Comparison of ENCODE assay signal across 8 mouse cellular contexts in genomic region chr13:114523116-114523515, GRCm38 (mm10).
DNase-seq lines count a peak whose midpoint lies in the region; ATAC-seq and TF ChIP-seq lines count a peak whose summit lies in the region.

No protein-coding gene starts in this region.

- no peaks in the 10 kb centered on the region for H3K36me3 ChIP-seq in lung, embryonic 14.5 days (ENCODE audit: insufficient read depth)
- H3K36me3 ChIP-seq in hindbrain, embryonic 14.5 days (replicated peaks; ENCODE audit: control insufficient read depth, insufficient read depth) = no peaks in the 10 kb centered on the region
- no peaks in the 10 kb centered on the region for H3K36me3 ChIP-seq in midbrain, embryonic 12.5 days

- H3K27me3 ChIP-seq in lung, embryonic 14.5 days (ENCODE audit: insufficient read depth, low read length) = no peaks in the 10 kb centered on the region
- H3K27me3 ChIP-seq in hindbrain, embryonic 14.5 days (ENCODE audit: control insufficient read depth, insufficient read depth, low read length) = no peaks in the 10 kb centered on the region
- H3K27me3 ChIP-seq in midbrain, embryonic 12.5 days = 0 out of 2 replicates have a peak, but pooled peaks cover 6% of the 10 kb centered on the region

- TF ChIP-seq POLR2A in lung, adult 2 months (IDR thresholded peaks at IDR 0.05; ENCODE audit: borderline replicate concordance, extremely low read depth, low read depth, low read length) = no peak

- peak; percentile 54 for TF ChIP-seq CTCF in lung, embryonic 14.5 days (IDR thresholded peaks at IDR 0.05; ENCODE audit: low read depth)
- TF ChIP-seq CTCF in lung, adult 2 months (IDR thresholded peaks at IDR 0.05; ENCODE audit: insufficient read depth, low read length) = no peak

- no peak overlapping the region for H3K4me2 ChIP-seq in lung, embryonic 14.5 days
- H3K4me2 ChIP-seq in hindbrain, embryonic 14.5 days (replicated peaks) = no peak overlapping the region
- no peak overlapping the region for H3K4me2 ChIP-seq in midbrain, embryonic 12.5 days (replicated peaks)

- H3K27ac ChIP-seq in lung, embryonic 14.5 days (ENCODE audit: low read depth) = no peak overlapping the region
- no peak overlapping the region for H3K27ac ChIP-seq in hindbrain, embryonic 14.5 days
- no peak overlapping the region for H3K27ac ChIP-seq in midbrain, embryonic 12.5 days (replicated peaks)

- no peaks in the 10 kb centered on the region for H3K9me3 ChIP-seq in lung, embryonic 14.5 days (ENCODE audit: low read depth, low read length)
- no peaks in the 10 kb centered on the region for H3K9me3 ChIP-seq in hindbrain, embryonic 14.5 days (ENCODE audit: control insufficient read depth, low read length)
- no peaks in the 10 kb centered on the region for H3K9me3 ChIP-seq in midbrain, embryonic 12.5 days

- ATAC-seq in cerebellum, adult (ENCODE audit: insufficient number of reproducible peaks, low FRiP score, low TSS enrichment) = peak; percentile 49; the same call in 1 of the 2 replicates
- ATAC-seq in lung, embryonic 14.5 days (ENCODE audit: insufficient read depth) = peak; percentile 74
- 0 out of 2 replicates have a peak, but pooled peaks have one; percentile 57 for ATAC-seq in hindbrain, embryonic 14.5 days (ENCODE audit: low FRiP score)
- peak; percentile 80; the same call in 1 of the 2 replicates for ATAC-seq in midbrain, embryonic 12.5 days (ENCODE audit: low FRiP score, low read depth)

- no peak overlapping the region for H3K9ac ChIP-seq in lung, embryonic 14.5 days
- no peak overlapping the region for H3K9ac ChIP-seq in hindbrain, embryonic 14.5 days
- no peak overlapping the region for H3K9ac ChIP-seq in midbrain, embryonic 12.5 days (replicated peaks)

- no peaks in the 10 kb centered on the region for H3K4me1 ChIP-seq in lung, embryonic 14.5 days (ENCODE audit: insufficient read depth)
- no peaks in the 10 kb centered on the region for H3K4me1 ChIP-seq in lung, adult 2 months (ENCODE audit: control insufficient read depth, insufficient read depth, low read length)
- no peaks in the 10 kb centered on the region for H3K4me1 ChIP-seq in hindbrain, embryonic 14.5 days (replicated peaks; ENCODE audit: control insufficient read depth, insufficient read depth, low read length)
- H3K4me1 ChIP-seq in midbrain, embryonic 12.5 days = peaks cover 6% of the 10 kb centered on the region

- 18% methylated on average over 3 of the region's 3 CpGs for WGBS in lung, embryonic 14.5 days
- 32% methylated on average over 3 of the region's 3 CpGs for WGBS in lung, adult 2 months
- 29% methylated on average over 3 of the region's 3 CpGs for WGBS in hindbrain, embryonic 14.5 days
- 24% methylated on average over 3 of the region's 3 CpGs for WGBS in midbrain, embryonic 12.5 days

- no peak overlapping the region for H3K4me3 ChIP-seq in lung, embryonic 14.5 days (ENCODE audit: low read depth, low read length)
- H3K4me3 ChIP-seq in lung, adult 2 months (replicated peaks; ENCODE audit: extremely low read depth, low read depth, low read length) = no peak overlapping the region
- H3K4me3 ChIP-seq in hindbrain, embryonic 14.5 days (replicated peaks; ENCODE audit: low read length) = no peak overlapping the region
- H3K4me3 ChIP-seq in midbrain, embryonic 12.5 days = no peak overlapping the region

- no peak for DNase-seq in cerebellum, adult 9-10 months
- peak; percentile 65 for DNase-seq in lung, embryonic 14.5 days
- no peak for DNase-seq in lung, adult 2 months
- DNase-seq in hindbrain, embryonic 14.5 days (ENCODE audit: low spot score) = no peak
- DNase-seq in spleen, postnatal 10 days (ENCODE audit: low spot score in 2 of 2) = no peak
- DNase-seq in natural killer cell, adult 2 months (ENCODE audit: low spot score in 2 of 2) = no peak
